In genomic region chr1:179476461-179477156, GRCm38 (mm10) we compare ENCODE assay signal across 8 mouse cellular contexts. TPM values are rescaled to one million over a fixed set of nuclear protein-coding genes. Genes with fewer than 3 reads are reported as not detected.
DNase-seq lines count a peak whose midpoint lies in the region; ATAC-seq and TF ChIP-seq lines count a peak whose summit lies in the region.

No protein-coding gene starts in this region.

- peak; percentile 52; the same call in 1 of the 2 replicates for ATAC-seq in cerebellum, adult (ENCODE audit: insufficient number of reproducible peaks, low FRiP score, low TSS enrichment)
- ATAC-seq in granulocyte monocyte progenitor cell, adult 5-6 weeks (replicated peaks; ENCODE audit: poor library complexity, severe bottlenecking), result no peak

- TF ChIP-seq POLR2A in testis, adult 2 months (IDR thresholded peaks at IDR 0.05; ENCODE audit: control insufficient read depth, low read depth, low read length), result no peak

- no peaks in the 10 kb centered on the region for H3K27me3 ChIP-seq in testis, adult 2 months (ENCODE audit: control insufficient read depth, insufficient read depth, low read length)

- no peak for DNase-seq in cerebellum, adult 11 months
- no peak for DNase-seq in testis, postnatal 14 days (ENCODE audit: low spot score)
- peak; percentile 16 for DNase-seq in kidney, adult 18-20 months
- DNase-seq in retina, postnatal 1 day, result peak; percentile 45
- no peak for DNase-seq in gastrocnemius, postnatal 10 days

- no peak overlapping the region for H3K4me3 ChIP-seq in testis, adult 2 months (ENCODE audit: control insufficient read depth, low read depth, low read length)

- no peaks in the 10 kb centered on the region for H3K36me3 ChIP-seq in testis, adult 2 months (ENCODE audit: control insufficient read depth, insufficient read depth, low read length)

- no peaks in the 10 kb centered on the region; the same call in 1 of the 2 replicates for H3K4me1 ChIP-seq in testis, adult 2 months (ENCODE audit: control insufficient read depth, insufficient read depth, low read length)

- peak; percentile 27; the same call in 1 of the 2 replicates for TF ChIP-seq CTCF in testis, adult 2 months (IDR thresholded peaks at IDR 0.05; ENCODE audit: control insufficient read depth, insufficient read depth, insufficient replicate concordance, low read depth, low read length)

- H3K27ac ChIP-seq in testis, adult 2 months (ENCODE audit: control insufficient read depth, insufficient read depth, low read depth, low read length), result no peak overlapping the region

RNA-seq across cellular contexts. Expression of gene Smyd3, which starts 41.2 kb away (rescaled TPM):
- polyA plus RNA-seq in testis, adult 2 months (2012; rRNA removed), result 2.0 and 2.4 TPM in 2 replicates
- total RNA-seq in granulocyte monocyte progenitor cell, adult 5-6 weeks (2014; fragmentation: Nextera tagmentation), result 34.9 and 35.7 TPM in 2 replicates
- total RNA-seq in granulocyte monocyte progenitor cell, adult 5-6 weeks (2017), result 29.7 and 30.2 TPM in 2 replicates
- 1 to 10 TPM; 5.8 to 6.1 TPM for total RNA-seq in gastrocnemius, postnatal 10 days (2021)

Comparison
In these comparisons a context has a peak if more than half of its experiments do, and no peak if none do; other contexts are left out.
1. DNase-seq: peak in kidney, adult 18-20 months (single experiment) and retina, postnatal 1 day (single experiment); none in cerebellum, adult 11 months (single experiment), testis, postnatal 14 days (single experiment) and gastrocnemius, postnatal 10 days (single experiment).
2. RNA of gene Smyd3, which starts 41.2 kb away (total RNA-seq): 29.7 to 35.7 TPM in granulocyte monocyte progenitor cell, adult 5-6 weeks; 5.8 to 6.1 TPM in gastrocnemius, postnatal 10 days; every median in the first group is over 4 times any median in the second.